Mouse (Mus musculus) skeletal muscle tissue, adult 2 months (tissue): ENCODE results near the gene Nod2.
"Not testable (repeated sequence)": the region's sequence is repeated elsewhere in the genome, so short reads cannot be mapped to it uniquely, and the experiment has no call there.

ENCODE experiments used
- DNase-seq: peaks from one replicate; pipeline ENCODE4 v3.0.0-alpha.2; 2012; ENCODE audit warnings: low read depth, low spot score

Gene Nod2

DNA sequence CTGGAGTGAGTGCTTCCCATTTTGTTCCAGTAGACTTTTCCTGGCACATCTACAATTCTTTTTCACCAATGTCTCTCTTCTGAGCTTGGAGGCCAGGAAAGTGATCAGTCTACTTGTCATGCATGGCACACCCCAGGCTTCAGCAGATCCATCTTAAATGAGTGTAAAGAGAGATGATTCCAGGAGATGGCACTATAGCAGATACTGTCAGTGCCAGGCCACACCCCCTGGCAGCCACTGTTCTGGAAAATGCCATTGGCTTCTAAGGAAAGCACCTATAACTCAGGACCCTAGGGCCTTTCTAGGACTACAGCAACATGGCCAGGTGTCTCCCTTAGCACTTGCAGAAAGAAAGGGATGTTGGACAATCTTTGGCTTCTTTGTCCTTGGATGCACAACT, 16.0 kb upstream of the Nod2 start:
- DNase-seq, result no peak

DNA sequence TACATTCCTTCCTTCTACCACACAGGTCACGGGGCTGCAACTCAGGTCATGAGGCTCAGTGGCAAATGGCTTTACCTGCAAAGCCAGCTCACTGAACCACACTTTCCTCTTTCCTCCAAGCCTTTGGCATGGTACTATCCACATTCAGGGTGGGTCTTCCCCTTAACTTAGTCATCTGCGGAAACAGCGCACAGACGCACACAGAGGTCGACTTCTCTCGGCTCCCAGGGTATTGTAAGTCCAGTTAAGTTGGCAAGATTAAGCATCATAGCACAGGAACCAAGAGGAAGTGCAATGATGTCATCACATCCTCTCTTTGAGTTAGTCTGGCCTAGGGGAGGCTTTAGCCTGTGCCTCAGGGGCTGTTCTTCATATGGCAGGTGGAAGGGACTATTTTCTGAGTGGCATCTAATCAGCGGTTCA, 13.8 kb upstream of the Nod2 start:
- peak; percentile 44 for DNase-seq

DNA sequence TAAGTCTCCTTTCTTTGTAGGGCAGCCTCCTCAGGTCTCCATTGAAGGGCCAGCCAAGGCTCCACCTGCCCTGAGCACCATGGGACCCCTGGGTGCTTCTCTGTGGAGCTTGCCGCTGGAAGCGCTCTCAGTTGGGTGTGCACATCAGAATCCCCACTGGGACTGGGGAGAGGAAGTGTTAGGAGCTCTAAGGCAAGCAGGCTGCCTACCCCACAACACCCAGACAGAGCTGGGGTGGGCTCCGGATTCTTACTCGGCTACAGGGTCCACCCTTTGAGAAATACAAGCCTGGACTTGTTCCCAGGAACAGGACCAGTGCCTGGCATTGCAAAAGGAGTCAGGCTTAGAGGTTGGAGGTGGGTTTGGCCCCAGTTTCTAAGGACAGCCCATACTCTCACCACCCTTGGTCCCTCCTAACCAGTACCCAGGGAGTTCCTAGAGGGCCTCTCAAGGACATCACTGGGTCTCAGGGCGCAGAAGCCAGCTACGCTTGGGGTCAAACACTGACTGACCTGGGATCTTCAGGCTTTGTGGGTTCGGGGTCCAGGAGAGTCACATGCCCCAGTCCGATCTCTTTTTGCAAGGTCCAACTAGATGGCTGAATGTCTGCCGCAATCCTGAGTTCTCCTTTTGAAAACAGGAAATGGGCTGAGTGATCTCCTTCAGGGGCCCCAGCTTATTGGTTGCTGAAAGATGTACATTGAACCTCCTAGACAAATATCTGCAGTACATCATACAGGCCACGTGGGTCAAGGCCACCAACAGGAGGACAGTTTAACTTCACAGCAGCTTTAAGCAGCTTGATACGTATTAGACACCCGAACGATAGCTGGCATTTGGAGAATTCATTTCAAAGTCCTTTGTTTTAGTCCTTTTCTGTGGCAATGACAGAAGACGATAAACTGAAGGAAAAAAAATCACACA, 11.4 kb upstream of the Nod2 start, which contains the start of gene Snx20:
Snx20 (minus strand) TSS at position 655 of the 924 bp plus-strand sequence.
- DNase-seq, result peak; percentile 36

DNA sequence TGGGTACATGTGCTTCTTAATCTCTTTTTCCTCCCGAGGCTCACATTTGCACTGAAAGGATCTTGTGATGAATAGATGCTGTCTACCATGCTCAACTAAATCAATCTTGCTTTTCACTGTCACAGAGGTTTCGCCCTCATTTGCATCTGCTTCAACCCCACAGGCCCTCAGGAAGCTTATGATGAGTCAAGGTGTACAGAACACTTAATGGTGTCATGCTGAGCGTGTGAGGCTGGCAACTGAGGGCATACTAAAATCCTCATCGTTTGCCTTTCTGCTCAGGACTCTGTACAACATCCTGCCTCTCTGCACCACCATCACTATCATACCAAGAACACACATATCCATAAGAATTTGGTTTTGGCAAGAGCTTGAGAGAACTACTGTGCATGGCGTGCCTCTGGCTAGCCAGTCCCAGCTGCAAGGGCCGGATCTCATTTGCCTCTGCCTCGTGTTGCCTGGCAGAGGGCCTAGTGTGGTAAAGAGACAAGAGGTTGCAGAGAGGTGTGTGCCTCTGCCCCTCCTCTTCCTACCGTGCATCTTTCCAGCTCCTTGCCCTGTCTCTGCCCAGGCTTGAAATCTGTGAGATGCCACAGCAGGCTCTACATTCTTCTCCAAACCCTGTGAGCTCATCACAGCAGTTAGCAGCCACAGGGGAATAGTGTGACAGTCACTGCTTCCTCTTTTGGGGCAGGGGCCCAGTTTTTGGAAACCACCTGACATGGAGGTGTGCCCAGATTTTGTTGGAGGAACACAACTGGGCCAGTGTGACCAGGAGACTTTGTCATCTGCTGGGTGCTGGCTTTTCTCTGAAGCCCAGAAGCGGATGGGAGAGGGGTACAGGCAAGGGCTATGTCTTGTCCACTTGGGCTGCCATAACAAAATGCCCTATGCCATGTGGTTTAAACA, 9.8 kb upstream of the Nod2 start:
- DNase-seq, result no peak

DNA sequence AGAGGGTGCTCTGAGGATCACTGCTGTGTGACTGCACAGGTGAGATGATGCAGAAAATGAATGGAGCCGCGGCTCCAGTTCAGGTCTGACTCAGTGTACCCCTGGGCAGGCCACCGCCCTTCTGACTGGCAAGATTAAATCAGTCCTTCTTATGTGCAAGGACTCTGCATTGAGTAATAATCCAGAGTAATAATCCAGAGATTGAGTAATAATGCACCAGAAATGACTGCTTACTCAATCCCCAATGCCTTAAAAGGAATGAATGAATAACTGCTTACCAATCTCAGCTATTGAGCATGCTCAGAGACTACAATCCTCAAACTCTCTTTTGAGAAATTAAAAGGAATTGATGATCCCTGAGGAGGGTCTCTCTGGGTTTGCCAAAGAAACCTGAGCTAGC, 8.2 kb upstream of the Nod2 start:
- DNase-seq, result no peak

DNA sequence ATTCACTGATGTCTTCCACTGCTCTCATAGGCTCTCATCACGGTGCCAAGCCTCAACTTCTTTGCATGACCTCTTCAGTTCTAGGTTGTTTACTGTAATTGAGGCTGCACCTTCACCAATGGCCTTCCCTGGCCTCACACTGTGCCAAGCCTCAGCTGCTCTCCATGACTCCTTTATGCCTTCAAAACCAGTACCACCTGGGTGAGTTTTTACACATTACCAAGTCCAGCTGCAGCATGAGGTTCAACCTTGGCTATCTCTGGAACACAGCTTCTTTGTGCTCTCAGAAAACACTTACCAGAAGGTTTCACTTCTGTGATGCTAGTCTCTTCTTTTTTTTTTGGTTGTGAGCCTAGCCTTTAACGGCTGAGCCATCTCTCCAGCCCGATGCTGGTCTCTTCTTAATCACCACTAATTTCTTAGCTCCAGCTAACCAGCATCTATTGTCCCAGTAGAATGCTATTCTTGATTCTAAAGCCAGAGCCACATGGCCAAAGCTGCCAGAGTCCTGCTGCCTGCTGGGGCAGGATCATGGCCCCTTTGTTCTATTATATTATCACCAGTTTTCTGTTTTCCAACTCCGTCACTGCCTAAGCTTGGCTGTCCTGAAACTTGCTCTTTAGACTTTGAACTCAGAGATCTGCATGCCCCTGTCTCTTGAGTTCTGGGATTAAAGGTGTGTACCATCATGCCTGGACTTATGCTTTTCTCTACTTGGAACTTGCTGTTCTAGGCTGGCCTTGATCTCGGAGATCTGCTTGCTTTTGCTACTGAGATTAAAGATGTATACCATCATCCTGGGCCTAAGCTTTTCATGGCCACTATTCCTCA, 4.2 kb upstream of the Nod2 start:
- DNase-seq, result no peak

DNA sequence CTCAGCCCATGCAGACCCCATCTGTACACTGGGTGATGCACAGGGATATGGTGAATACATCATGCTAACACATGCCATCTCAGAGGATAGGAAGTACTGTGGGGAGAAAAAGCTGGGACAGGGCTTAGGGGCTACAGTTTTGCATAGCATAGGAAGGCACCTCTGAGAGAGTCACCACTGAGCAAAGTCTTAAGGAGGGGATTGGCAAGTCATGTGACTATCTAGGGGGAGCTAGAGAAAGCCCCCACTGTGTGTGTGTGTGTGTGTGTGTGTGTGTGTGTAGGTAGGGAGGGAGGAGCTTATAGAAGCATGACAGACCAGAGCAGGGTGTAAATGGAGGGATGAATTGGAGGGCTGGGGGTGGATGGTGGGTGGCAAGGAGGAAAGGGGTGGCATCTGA, 1.2 kb downstream of the Nod2 start:
- no peak for DNase-seq

DNA sequence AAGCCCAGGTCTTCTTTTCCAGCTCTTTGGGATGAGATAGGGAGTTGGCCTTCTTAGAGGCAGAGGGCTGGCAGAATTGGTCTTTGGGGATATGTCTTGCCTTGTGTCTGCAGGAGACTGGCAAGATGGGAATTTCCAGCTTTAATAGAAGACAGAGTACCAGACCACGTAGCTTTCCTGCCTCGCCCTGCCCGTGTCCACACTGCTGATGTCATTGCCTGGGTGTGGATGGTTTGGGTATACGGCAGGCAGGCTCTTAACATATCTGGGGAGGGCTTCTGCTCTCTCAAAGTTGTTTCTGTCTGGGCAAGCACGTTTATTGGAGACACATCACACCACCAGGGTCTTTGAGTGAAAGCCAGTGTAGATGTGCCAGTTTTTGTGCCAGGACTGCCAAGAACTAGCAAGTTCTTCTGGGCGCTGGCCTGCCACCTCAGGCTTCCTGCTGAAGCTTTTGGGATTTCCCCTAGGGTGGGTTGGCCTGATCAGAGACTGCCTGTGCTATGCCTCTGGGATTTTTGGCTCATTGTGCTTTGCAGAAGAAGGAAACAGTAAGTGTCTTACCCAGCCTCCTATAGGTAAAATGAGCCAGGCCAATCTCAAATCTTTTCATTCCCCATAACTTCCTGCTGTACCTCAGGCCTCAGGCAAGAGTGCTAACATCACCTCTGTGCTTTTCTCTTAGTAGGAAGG, 3.0 kb downstream of the Nod2 start:
- no peak for DNase-seq

DNA sequence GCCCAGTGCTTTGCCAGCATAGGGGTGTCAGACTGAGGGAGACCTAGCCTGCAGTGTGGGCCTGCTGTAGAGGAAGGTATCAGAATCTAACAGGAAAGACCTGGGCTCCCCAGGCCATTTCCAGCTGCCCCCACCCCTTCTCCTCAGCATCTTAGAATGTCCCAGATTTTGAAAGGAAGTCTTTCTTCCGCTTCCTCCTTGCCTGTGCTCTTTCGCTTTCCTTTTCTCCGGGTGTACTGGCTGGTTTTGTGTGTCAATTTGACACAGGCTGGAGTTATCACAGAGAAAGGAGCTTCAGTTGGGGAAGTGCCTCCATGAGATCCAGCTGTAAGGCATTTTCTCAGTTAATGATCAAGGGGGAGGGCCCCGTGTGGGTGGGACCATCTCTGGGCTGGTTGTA, 4.0 kb downstream of the Nod2 start:
- DNase-seq, result not testable (repeated sequence)

DNA sequence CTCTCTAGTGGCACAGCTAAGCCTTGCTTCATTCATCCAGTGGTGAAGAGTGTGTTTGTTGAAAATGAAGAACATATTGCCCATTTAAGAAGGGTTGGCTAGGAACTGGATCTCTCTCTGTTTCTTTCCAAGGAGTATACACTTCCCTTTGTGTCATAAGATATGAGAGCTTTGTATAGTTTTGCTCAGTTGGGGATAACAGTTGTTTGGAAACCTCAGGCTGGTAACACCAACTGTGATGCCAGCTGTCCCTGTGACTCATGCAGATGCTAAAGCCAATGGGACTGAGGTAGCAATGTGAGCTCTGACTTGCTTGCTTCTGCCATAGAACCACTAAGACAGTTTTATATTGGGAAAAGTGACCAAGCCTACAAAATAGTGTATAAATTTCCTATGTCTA, 8.2 kb downstream of the Nod2 start:
- no peak for DNase-seq

DNA sequence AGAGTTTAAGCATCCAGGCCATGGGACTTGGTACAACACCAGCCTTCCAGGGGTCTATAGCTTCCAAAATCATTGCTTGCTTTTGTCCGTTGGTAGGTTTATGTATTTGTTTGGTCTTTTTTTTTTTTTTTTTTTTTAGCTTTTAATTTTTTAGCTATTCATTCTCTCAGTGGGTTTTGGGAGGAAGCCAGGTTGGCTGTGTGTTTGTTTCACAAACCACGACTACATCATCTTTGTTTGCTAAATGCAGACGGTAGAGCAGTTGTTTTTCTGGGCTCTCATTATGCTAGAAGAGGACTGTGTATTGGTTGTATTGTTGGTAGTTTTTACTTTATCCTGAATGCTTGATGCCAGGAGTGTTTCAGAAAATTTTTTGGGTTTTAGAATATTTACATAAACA, 12.8 kb downstream of the Nod2 start:
- no peak for DNase-seq

DNA sequence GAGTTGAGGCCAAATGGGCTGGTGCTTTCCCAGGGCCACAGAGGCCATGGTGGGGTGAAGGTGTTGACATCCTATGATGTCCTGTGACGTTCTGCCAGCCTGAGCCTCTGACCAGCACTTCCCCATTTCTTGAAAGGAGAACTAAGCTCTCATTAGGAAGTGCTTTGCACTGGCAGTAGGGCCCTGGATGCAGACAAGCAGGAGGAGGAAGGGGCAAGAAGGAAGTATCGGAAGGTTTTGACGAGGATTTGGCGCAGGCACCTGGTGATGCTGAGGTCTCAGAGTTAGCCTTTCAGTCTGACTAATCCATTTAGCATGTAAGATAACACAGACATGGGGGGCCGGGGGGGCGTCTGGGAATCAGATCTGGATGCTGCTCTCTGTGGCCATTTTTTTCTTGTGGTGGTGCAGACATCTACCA, 15.3 kb downstream of the Nod2 start:
- DNase-seq, result peak; percentile 48

DNA sequence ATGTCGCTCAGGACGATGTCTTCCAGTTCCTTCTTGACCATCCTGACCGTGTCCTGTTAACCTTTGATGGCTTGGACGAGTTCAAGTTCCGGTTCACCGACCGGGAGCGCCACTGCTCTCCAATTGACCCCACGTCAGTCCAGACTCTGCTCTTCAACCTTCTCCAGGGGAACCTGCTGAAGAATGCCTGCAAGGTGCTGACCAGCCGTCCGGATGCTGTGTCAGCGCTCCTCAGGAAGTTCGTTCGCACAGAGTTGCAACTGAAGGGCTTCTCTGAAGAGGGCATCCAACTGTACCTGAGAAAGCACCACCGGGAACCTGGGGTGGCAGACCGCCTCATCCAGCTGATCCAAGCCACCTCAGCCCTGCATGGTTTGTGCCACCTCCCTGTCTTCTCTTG, 17.0 kb downstream of the Nod2 start:
- DNase-seq, result no peak

DNA sequence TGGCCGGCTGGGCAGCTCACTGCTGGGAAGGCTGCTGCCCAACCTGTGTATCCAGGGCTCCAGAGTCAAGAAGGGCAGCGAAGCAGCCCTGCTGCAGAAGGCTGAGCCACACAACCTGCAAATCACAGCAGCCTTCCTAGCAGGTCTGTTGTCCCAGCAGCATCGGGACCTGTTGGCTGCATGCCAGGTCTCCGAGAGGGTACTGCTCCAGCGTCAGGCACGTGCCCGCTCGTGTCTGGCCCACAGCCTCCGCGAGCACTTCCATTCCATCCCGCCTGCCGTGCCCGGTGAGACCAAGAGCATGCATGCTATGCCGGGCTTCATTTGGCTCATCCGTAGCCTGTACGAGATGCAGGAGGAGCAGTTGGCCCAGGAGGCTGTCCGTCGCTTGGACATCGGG, 17.8 kb downstream of the Nod2 start:
- no peak for DNase-seq

DNA sequence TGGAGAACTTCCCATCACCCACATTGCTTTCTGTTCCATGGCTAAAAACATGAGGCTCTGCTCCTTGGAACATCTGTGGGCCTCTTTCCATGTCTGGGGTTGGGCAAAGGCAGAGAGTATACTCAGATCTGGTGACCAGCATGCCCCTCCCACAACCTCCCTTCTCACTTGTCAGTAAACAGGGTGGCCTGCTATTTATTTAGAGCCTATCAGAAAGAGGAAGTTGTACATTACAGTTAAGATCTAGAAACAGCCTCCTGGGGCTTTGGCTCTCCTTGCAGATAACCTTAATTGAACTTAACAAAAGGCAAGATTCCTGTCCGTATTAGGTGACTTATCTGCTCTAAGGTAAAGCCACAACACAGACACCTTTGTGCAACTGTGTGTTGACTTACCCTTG, 19.3 kb downstream of the Nod2 start:
- DNase-seq, result peak; percentile 51

DNA sequence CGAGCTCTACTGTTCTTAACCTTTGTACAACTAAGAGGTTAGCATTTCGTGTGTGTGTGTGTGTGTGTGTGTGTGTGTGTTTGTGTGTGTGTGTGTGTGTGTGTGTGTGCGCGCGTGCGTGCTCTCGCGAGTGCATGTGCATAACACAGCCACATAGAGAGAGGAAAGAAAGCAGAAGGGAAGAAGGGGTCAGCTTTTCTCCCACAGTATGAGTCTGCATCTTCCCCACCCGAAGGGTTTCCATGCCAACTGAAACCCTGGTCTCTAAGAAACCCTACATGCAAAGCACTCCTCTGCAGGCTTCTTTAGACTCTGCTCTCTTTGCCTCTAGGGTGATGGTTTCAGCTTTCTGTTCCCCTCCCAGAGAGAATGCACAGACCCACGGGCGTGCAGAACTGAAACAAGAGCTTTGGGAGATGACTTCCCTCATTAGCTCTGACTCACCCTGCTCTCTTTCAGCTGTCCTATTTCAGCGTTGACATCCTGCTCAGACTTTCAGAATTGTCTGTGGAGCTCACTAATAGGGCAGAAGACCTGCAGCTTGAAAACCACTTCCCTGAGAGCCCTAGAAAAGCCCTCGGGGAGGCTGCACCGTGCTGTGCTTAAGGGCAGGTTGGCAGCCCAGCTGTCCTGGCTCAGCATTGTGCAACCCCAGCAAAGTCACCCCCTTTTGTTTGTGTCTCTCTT, 21.4 kb downstream of the Nod2 start:
- peak; percentile 58 for DNase-seq

DNA sequence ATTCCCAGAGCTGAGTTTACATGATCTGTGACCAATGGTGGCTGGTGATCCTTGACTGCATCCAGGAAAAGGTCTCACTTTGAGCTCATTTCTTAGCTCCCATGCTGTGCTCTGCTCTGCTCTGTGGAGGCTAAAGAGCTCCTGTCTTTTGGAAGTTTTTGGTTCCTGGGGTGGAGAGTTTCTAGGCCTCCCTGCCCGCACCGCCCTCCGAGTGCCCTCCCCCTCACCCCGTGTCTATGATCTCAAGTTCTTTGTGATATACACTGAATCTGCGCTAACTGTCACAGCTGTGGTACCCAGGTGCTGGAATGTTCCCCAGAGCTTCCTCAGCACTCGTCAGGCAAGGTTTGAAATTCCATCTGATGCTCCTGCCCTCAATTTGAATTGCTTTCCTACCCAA, 23.7 kb downstream of the Nod2 start:
- DNase-seq, result no peak

DNA sequence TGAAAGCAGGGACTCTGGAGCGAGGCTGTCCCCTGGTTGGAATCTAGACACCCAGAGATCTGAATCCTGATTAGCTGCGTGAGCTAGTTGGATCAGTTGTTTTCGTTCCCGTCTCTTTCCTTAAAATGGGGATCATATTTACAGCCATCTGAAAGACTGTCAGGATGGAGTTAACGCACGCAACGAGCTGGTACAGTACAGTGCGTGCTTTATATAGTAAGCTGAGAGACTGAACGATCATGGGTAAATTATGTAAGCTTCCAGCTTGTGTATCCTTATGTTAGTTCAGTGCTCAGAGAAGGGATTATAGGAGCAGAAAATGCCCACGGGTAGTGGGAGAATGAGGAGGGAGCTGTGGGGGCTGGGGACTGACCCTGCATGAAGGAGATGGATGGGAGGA, 24.5 kb downstream of the Nod2 start:
- no peak for DNase-seq

DNA sequence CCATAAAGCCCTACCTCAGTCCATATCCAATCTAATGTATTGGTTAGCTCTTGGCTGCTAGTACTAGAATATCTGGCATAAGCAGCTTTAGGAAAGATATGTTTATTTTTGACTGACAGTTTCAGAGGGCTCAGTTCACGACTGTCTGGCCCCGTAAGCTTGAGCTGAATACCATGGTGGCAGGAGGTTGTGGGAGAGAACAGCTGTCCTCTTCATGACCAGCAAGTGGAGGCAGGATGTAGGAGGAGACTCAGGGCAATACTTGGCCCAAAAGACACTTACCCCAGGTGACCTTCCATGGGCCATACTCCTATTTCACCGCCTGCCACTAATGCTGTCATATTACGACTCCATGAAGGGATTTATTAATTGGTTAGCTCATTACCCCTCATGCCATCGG, 26.7 kb downstream of the Nod2 start:
- peak; percentile 30 for DNase-seq

DNA sequence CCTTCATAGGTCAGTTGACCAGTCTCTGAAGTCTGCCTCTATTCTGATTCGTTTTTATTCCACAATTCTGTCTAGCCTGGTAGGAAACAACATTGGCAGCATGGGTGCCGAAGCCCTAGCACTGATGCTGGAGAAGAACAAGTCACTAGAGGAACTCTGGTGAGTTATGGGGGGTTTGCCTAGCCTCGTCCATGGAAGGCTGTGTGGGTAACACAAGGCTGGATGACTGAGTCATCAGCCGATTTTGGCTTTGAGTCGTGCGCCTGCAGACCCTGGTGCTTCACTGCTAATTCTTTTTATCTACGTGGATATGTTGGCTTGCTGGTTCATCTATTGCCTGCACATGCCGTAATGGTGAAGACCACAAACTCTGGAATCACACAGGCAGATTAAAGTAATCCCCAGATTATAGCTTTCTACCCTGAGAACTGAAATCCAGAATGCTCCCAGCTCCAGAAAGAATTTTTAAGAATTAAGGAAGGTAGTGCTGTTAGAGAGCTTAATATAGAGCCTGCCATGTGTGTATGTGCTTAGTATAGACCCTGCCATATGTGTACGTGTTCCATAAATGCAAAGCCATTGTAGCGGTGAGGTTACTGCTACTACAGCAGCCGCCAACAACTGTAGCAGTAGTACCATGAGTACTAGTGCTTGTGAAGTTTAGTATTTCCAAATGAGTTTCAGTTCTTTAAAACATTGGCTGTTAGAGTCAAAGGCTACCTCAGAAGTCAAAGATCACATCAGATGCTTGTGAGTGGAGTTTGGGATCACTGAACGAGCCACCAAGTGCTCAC, 28.5 kb downstream of the Nod2 start:
- DNase-seq, result no peak
